21 mouse cellular contexts compared by ENCODE assay signal in genomic region chr3:57474421-57474820, GRCm38 (mm10). TPM values are rescaled to one million over a fixed set of nuclear protein-coding genes. Genes with fewer than 3 reads are reported as not detected.
DNase-seq lines count a peak whose midpoint lies in the region; ATAC-seq and TF ChIP-seq lines count a peak whose summit lies in the region.
"Had no signal": no experiment of that assay in that cellular context is flagged by ENCODE, and none has a peak within 500 bp of the region (broad histone marks: within the 10 kb centered on the region; RNA-seq: fewer than 3 reads in every experiment).

No protein-coding gene starts in this region.

- H3K79me2 ChIP-seq in myocyte (ENCODE audit: control insufficient read depth, insufficient read depth), result peaks cover 47% of the 10 kb centered on the region

- ATAC-seq in kidney, embryonic 16.5 days (ENCODE audit: low FRiP score, low TSS enrichment), result no peak
- ATAC-seq: activated CD4-positive, CD25-positive, alpha-beta regulatory T cell, adult 4 months; forebrain, postnatal 0 days; Patski had no signal

- H3K4me2 ChIP-seq in kidney, embryonic 16.5 days (replicated peaks; ENCODE audit: low read depth, low read length), result no peak overlapping the region
- H3K4me2 ChIP-seq in myocyte (ENCODE audit: low read depth), result peak overlapping the region; percentile 35
- H3K4me2 ChIP-seq: embryonic facial prominence, embryonic 13.5 days; forebrain, embryonic 12.5 days; heart, embryonic 13.5 days; hindbrain, embryonic 13.5 days had no signal

- H3ac ChIP-seq in myocyte (ENCODE audit: control insufficient read depth, insufficient read length), result no peak overlapping the region

- WGBS in kidney, embryonic 16.5 days, result 86% methylated on average over 8 of the region's 8 CpGs

- no peak overlapping the region for H3K4me3 ChIP-seq in kidney, embryonic 16.5 days (ENCODE audit: low read length)
- H3K4me3 ChIP-seq in myocyte, result no peak overlapping the region
- H3K4me3 ChIP-seq: embryonic facial prominence, embryonic 13.5 days; forebrain, embryonic 12.5 days; heart, embryonic 13.5 days; hindbrain, embryonic 13.5 days had no signal

- TF ChIP-seq POLR2A in myocyte (IDR thresholded peaks at IDR 0.05; ENCODE audit: insufficient read length, low read depth), result no peak

- H3K36me3 ChIP-seq in kidney, embryonic 16.5 days (ENCODE audit: insufficient read depth, low read length), result peaks cover 15% of the 10 kb centered on the region
- H3K36me3 ChIP-seq in myocyte (ENCODE audit: control insufficient read depth, insufficient read depth), result peaks cover 22% of the 10 kb centered on the region
- H3K36me3 ChIP-seq: forebrain, embryonic 12.5 days; hindbrain, embryonic 13.5 days had no signal

- H3K27ac ChIP-seq in kidney, embryonic 16.5 days (ENCODE audit: low read length), result no peak overlapping the region
- H3K27ac ChIP-seq: embryonic facial prominence, embryonic 13.5 days; forebrain, embryonic 12.5 days; heart, embryonic 13.5 days; hindbrain, embryonic 13.5 days had no signal

- H3K9me3 ChIP-seq in kidney, embryonic 16.5 days (ENCODE audit: low read length), result no peaks in the 10 kb centered on the region
- H3K9me3 ChIP-seq: embryonic facial prominence, embryonic 13.5 days; forebrain, embryonic 12.5 days; heart, embryonic 13.5 days; hindbrain, embryonic 13.5 days had no signal

- no peak overlapping the region for H3K9ac ChIP-seq in kidney, embryonic 16.5 days (replicated peaks; ENCODE audit: low read length)
- H3K9ac ChIP-seq: embryonic facial prominence, embryonic 13.5 days; forebrain, embryonic 12.5 days; forebrain, postnatal 0 days; heart, embryonic 13.5 days; hindbrain, embryonic 13.5 days had no signal

- H3K4me1 ChIP-seq in kidney, embryonic 16.5 days (ENCODE audit: insufficient read depth, low read length), result peaks cover 28% of the 10 kb centered on the region

- H3K27me3 ChIP-seq in kidney, embryonic 16.5 days (ENCODE audit: insufficient read depth, low read length), result no peaks in the 10 kb centered on the region
- no peaks in the 10 kb centered on the region for H3K27me3 ChIP-seq in myocyte (ENCODE audit: control insufficient read depth, insufficient read depth, insufficient read length)
- H3K27me3 ChIP-seq: CH12.LX; embryonic facial prominence, embryonic 13.5 days; forebrain, embryonic 12.5 days; heart, embryonic 13.5 days; hindbrain, embryonic 13.5 days; Patski had no signal

- DNase-seq in kidney, adult 11 months, result peak; percentile 77
- peak; percentile 79 to 80 for DNase-seq in kidney, adult 8-10 months
- DNase-seq in kidney, postnatal 10 days, result peak; percentile 39
- DNase-seq in thymus, postnatal 14 days, result no peak
- DNase-seq in retina, postnatal 1 day, result no peak
- DNase-seq: adrenal gland, postnatal 14 days; cerebellum, adult 18-20 months; cerebellum, adult 9-11 months; cerebellum, postnatal 36 days; forebrain, postnatal 0 days; gastrocnemius, postnatal 36 days; heart, postnatal 36 days had no signal

TF ChIP-seq in myocyte, 11 proteins besides CTCF, POLR2A, EP300 and RAD21:
- TF ChIP-seq REST (IDR thresholded peaks at IDR 0.05; ENCODE audit: insufficient read depth, insufficient read length) (no peak), USF1 (IDR thresholded peaks at IDR 0.05; ENCODE audit: low read depth) (no peak), CEBPB (IDR thresholded peaks at IDR 0.05; ENCODE audit: insufficient read depth, poor library complexity, severe bottlenecking) (no peak), MYOD1 (IDR thresholded peaks at IDR 0.05; ENCODE audit: control insufficient read depth in 1 of 3, insufficient read length in 2 of 3, low read depth in 2 of 3) (no peak), TCF3 (IDR thresholded peaks at IDR 0.05; ENCODE audit: insufficient read length, low read depth) (no peak), E2F4 (IDR thresholded peaks at IDR 0.05; ENCODE audit: insufficient read depth) (no peak), POLR2AphosphoS2 (IDR thresholded peaks at IDR 0.05; ENCODE audit: insufficient read length, low read depth) (no peak), SRF (IDR thresholded peaks at IDR 0.05; ENCODE audit: control insufficient read depth, insufficient read length, low read depth) (no peak), TCF12 (IDR thresholded peaks at IDR 0.05; ENCODE audit: insufficient read depth, poor library complexity, severe bottlenecking) (no peak), MYOG (IDR thresholded peaks at IDR 0.05; ENCODE audit: control insufficient read depth in 1 of 3, insufficient read depth in 1 of 3, insufficient read length in 2 of 3, low read depth in 2 of 3) (no peak)

RNA-seq across cellular contexts. Expression of gene Tm4sf4, which starts 49.3 kb away (rescaled TPM):
- polyA plus RNA-seq in kidney, embryonic 16.5 days (2015; fragmentation: Nextera tagmentation; extraction: Ambion mirVana), result 1.4 TPM in 2 replicates
- 0.08 TPM for polyA plus RNA-seq in myocyte (2012; fragmentation: generic; extraction: Trizol)
- polyA plus RNA-seq: activated CD4-positive, CD25-positive, alpha-beta regulatory T cell, adult 4 months; embryonic facial prominence, embryonic 13.5 days; forebrain, embryonic 12.5 days; forebrain, postnatal 0 days had no signal

Comparison
In these comparisons a context has a peak if more than half of its experiments do, and no peak if none do; other contexts are left out.
1. DNase-seq: peak in kidney, adult 11 months (single experiment), kidney, adult 8-10 months (2 of 2) and kidney, postnatal 10 days (single experiment); none in thymus, postnatal 14 days (single experiment) and retina, postnatal 1 day (single experiment).